Mouse (Mus musculus) forebrain, postnatal 0 days (tissue): Measurements from ENCODE around the gene Olfr1418. TPM values are rescaled to one million over a fixed set of nuclear protein-coding genes. Genes with fewer than 3 reads are reported as not detected.

Source experiments
- ATAC-seq: fragments of 200-750 bp; cut with Nextera tagmentation; 2 replicates; pipeline ENCODE4 v1.8.0; 2017; ENCODE audit warnings: mild to moderate bottlenecking, moderate library complexity
- DNase-seq: peaks from one replicate; pipeline ENCODE4 v3.0.0-alpha.2; 2015
- H3K27ac ChIP-seq: fragments of 300-500 bp; sonication (generic); 2 replicates; pipeline ENCODE4 v1.5.1; 2014; ENCODE audit warnings: low read depth, mild to moderate bottlenecking, antibody characterized with exemption, low read length, moderate library complexity, mixed read lengths
- H3K27me3 ChIP-seq: fragments of 300-500 bp; sonication (generic); 2 replicates; pipeline ENCODE4 v1.6.1; 2014; ENCODE audit warnings: mild to moderate bottlenecking, low read length, mixed read lengths; ENCODE audit not compliant: insufficient read depth
- H3K36me3 ChIP-seq: fragments of 300-500 bp; sonication (generic); 2 replicates; pipeline ENCODE4 v1.6.1; 2014; ENCODE audit warnings: mild to moderate bottlenecking, moderate library complexity; ENCODE audit not compliant: insufficient read depth
- H3K4me1 ChIP-seq: fragments of 300-500 bp; sonication (generic); 2 replicates; pipeline ENCODE4 v1.6.1; 2014; ENCODE audit warnings: antibody characterized with exemption; ENCODE audit not compliant: insufficient read depth
- H3K4me2 ChIP-seq: fragments of 300-500 bp; sonication (generic); 2 replicates; pipeline ENCODE4 v1.6.1; 2014; ENCODE audit warnings: low read depth, mild to moderate bottlenecking, moderate library complexity
- H3K4me3 ChIP-seq: fragments of 300-500 bp; sonication (generic); 2 replicates; pipeline ENCODE4 v1.5.1; 2014; ENCODE audit warnings: low read depth, low read length, mixed read lengths
- H3K9ac ChIP-seq: fragments of 300-500 bp; sonication (generic); 2 replicates; pipeline ENCODE4 v1.6.1; 2014; ENCODE audit warnings: mild to moderate bottlenecking
- H3K9me3 ChIP-seq: fragments of 300-500 bp; sonication (generic); 2 replicates; pipeline ENCODE4 v1.6.1; 2016; ENCODE audit warnings: low read length
- CTCF ChIP-seq: sonication (generic); IDR thresholded peaks from 2 replicates; pipeline ENCODE4 v1.5.1; 2016; ENCODE audit warnings: antibody characterized with exemption, control low read depth, low read depth
- WGBS: fragments of 180-500 bp; shearing (Covaris S2); extraction: QIAGEN DNeasy Blood & Tissue Kit; methylation state at CpG from one replicate; pipeline ENCODE4 v1.1.7; 2014; 5-methylcytosine and 5-hydroxymethylcytosine counted together
- polyA plus RNA-seq: library from polyadenylated mRNA; unstranded; fragments of >200 nt; fragmentation: Nextera tagmentation; extraction: Ambion mirVana; gene quantifications from 2 replicates; pipeline ENCODE4 v1.2.1, GENCODE M21; 2015
- total RNA-seq: library from RNA; depleted of rRNA; stranded (reverse); fragments of >200 nt; gene quantifications from 2 replicates; pipeline ENCODE4 v1.2.3, GENCODE M21; 2014

Olfr1418 gene
- total and polyA plus RNA-seq, 2 experiments from 2014 or later = not detected

- no peak for TF ChIP-seq CTCF
- WGBS = 1% methylated on average over 56 of the region's 83 CpGs
These were observed 42.4 kb downstream of the Olfr1418 start for GRCm38 (mm10) chr19:11818199-11819142.

GRCm38 (mm10) chr19:11817586-11817985 is 43.3 kb downstream of the Olfr1418 start:
- ATAC-seq = no peak
- no peak for TF ChIP-seq CTCF
- Histone ChIP-seq H3K27me3 (peaks cover 5% of the 10 kb centered on the region; the same call in 1 of the 2 replicates), H3K4me1 (no peaks in the 10 kb centered on the region; the same call in 1 of the 2 replicates), H3K27ac (no peak overlapping the region), H3K4me3 (peak overlapping the region; percentile 77), H3K4me2 (peak overlapping the region; percentile 89), H3K9me3 (no peaks in the 10 kb centered on the region), H3K9ac (peak overlapping the region; percentile 82; the same call in 1 of the 2 replicates), H3K36me3 (no peaks in the 10 kb centered on the region)
- WGBS = 15% methylated on average over 5 of the region's 5 CpGs
- peak; percentile 11 for DNase-seq

More at GRCm38 (mm10) chr19:11818199-11819142, 42.4 kb downstream of the Olfr1418 start:
- H3K4me2 ChIP-seq = peak overlapping the region; percentile 89
- H3K36me3 ChIP-seq = no peaks in the 10 kb centered on the region
- peak overlapping the region; percentile 82 for H3K9ac ChIP-seq
- no peaks in the 10 kb centered on the region; the same call in 1 of the 2 replicates for H3K4me1 ChIP-seq
- H3K4me3 ChIP-seq = peak overlapping the region; percentile 77
- peaks cover 5% of the 10 kb centered on the region; the same call in 1 of the 2 replicates for H3K27me3 ChIP-seq
- H3K27ac ChIP-seq = peak overlapping the region; percentile 57
- H3K9me3 ChIP-seq = no peaks in the 10 kb centered on the region
- ATAC-seq (peak; percentile 83), DNase-seq (peak; percentile 52)

- Histone ChIP-seq H3K9ac (no peak overlapping the region), H3K27me3 (peaks cover 5% of the 10 kb centered on the region; the same call in 1 of the 2 replicates), H3K4me1 (no peaks in the 10 kb centered on the region; the same call in 1 of the 2 replicates), H3K9me3 (no peaks in the 10 kb centered on the region), H3K36me3 (no peaks in the 10 kb centered on the region), H3K4me3 (no peak overlapping the region), H3K27ac (no peak overlapping the region), H3K4me2 (no peak overlapping the region)
- WGBS = 53% methylated on average over 6 of the region's 6 CpGs
- DNase-seq (no peak), ATAC-seq (no peak)
- no peak for TF ChIP-seq CTCF
These were observed 44.2 kb downstream of the Olfr1418 start for GRCm38 (mm10) chr19:11816706-11817105.

- Histone ChIP-seq H3K9me3 (no peaks in the 10 kb centered on the region), H3K36me3 (no peaks in the 10 kb centered on the region), H3K4me3 (no peak overlapping the region), H3K27me3 (peaks cover 4% of the 10 kb centered on the region; the same call in 1 of the 2 replicates), H3K4me1 (no peaks in the 10 kb centered on the region; the same call in 1 of the 2 replicates), H3K9ac (no peak overlapping the region), H3K27ac (no peak overlapping the region), H3K4me2 (no peak overlapping the region)
- ATAC-seq (no peak), DNase-seq (no peak)
- WGBS = 83% methylated on average over 6 of the region's 6 CpGs
- TF ChIP-seq CTCF = no peak
These were observed 46.0 kb downstream of the Olfr1418 start for GRCm38 (mm10) chr19:11814742-11815333.

GRCm38 (mm10) chr19:11813649-11814048 is 47.2 kb downstream of the Olfr1418 start:
- no peak for TF ChIP-seq CTCF
- no peak overlapping the region for H3K9ac ChIP-seq
- H3K36me3 ChIP-seq = no peaks in the 10 kb centered on the region
- no peak overlapping the region for H3K4me3 ChIP-seq
- no peaks in the 10 kb centered on the region for H3K4me1 ChIP-seq
- ATAC-seq (no peak), DNase-seq (no peak)
- no peaks in the 10 kb centered on the region for H3K27me3 ChIP-seq
- no peaks in the 10 kb centered on the region for H3K9me3 ChIP-seq
- no peak overlapping the region for H3K4me2 ChIP-seq
- no peak overlapping the region for H3K27ac ChIP-seq
- 9% methylated on average over 8 of the region's 8 CpGs for WGBS

- no peak overlapping the region for H3K27ac ChIP-seq
- WGBS = 57% methylated on average over 4 of the region's 4 CpGs
- H3K9ac ChIP-seq = no peak overlapping the region
- no peak overlapping the region for H3K4me3 ChIP-seq
- ATAC-seq = no peak
- no peaks in the 10 kb centered on the region for H3K27me3 ChIP-seq
- H3K4me1 ChIP-seq = no peaks in the 10 kb centered on the region
- DNase-seq = no peak
- no peak overlapping the region for H3K4me2 ChIP-seq
- TF ChIP-seq CTCF = no peak
- H3K9me3 ChIP-seq = no peaks in the 10 kb centered on the region
- H3K36me3 ChIP-seq = no peaks in the 10 kb centered on the region
These were observed 47.7 kb downstream of the Olfr1418 start for GRCm38 (mm10) chr19:11813136-11813535.
